Mouse (Mus musculus): ENCODE results near the gene Mcu. TPM values are rescaled to one million over a fixed set of nuclear protein-coding genes. Genes with fewer than 3 reads are reported as not detected.
A peak's percentile ranks its signal among the peaks of the same experiment; 100 is the strongest.

Mcu gene
- polyA plus RNA-seq, 1 experiment from 2014 or later, result 14.6 TPM

GRCm38 (mm10) chr10:59581826-59582543 is 34.5 kb downstream of the Mcu start:
- Histone ChIP-seq H3K9ac (no peak overlapping the region), H3K4me2 (no peak overlapping the region), H3K27ac (peak overlapping the region; percentile 58; the same call in 1 of the 2 replicates), H3K4me1 (peaks cover 47% of the 10 kb centered on the region), H3K36me3 (peaks cover 12% of the 10 kb centered on the region), H3K4me3 (no peak overlapping the region), H3K27me3 (replicated peaks) (no peaks in the 10 kb centered on the region), H3K9me3 (replicated peaks) (no peaks in the 10 kb centered on the region)
- 66% methylated on average over 1 of the region's 1 CpGs for WGBS (ENCODE audit: insufficient replicate concordance)
- peak; percentile 82 for ATAC-seq

- 86% methylated on average over 3 of the region's 3 CpGs for WGBS (ENCODE audit: insufficient replicate concordance)
- no peaks in the 10 kb centered on the region for H3K27me3 ChIP-seq (replicated peaks)
- H3K4me2 ChIP-seq, result no peak overlapping the region
- peaks cover 12% of the 10 kb centered on the region for H3K36me3 ChIP-seq
- ATAC-seq, result no peak
- H3K4me1 ChIP-seq, result peaks cover 60% of the 10 kb centered on the region
- H3K27ac ChIP-seq, result no peak overlapping the region
- H3K9me3 ChIP-seq (replicated peaks), result no peaks in the 10 kb centered on the region
- no peak overlapping the region for H3K9ac ChIP-seq
- H3K4me3 ChIP-seq, result no peak overlapping the region
Measured at GRCm38 (mm10) chr10:59580593-59581149, 35.8 kb downstream of the Mcu start.

GRCm38 (mm10) chr10:59579645-59580044 is 36.8 kb downstream of the Mcu start:
- Histone ChIP-seq H3K4me1 (peaks cover 59% of the 10 kb centered on the region), H3K36me3 (peaks cover 12% of the 10 kb centered on the region), H3K9me3 (replicated peaks) (no peaks in the 10 kb centered on the region), H3K27ac (no peak overlapping the region), H3K4me3 (no peak overlapping the region), H3K9ac (no peak overlapping the region), H3K4me2 (no peak overlapping the region), H3K27me3 (replicated peaks) (no peaks in the 10 kb centered on the region)
- no peak for ATAC-seq
- 86% methylated on average over 3 of the region's 3 CpGs for WGBS (ENCODE audit: insufficient replicate concordance)

- peak overlapping the region; percentile 26 for H3K4me3 ChIP-seq
- H3K9me3 ChIP-seq (replicated peaks), result 0 out of 2 replicates have a peak, but pooled peaks cover 3% of the 10 kb centered on the region
- peaks cover 10% of the 10 kb centered on the region for H3K36me3 ChIP-seq
- WGBS (ENCODE audit: insufficient replicate concordance), result 13% methylated on average over 12 of the region's 12 CpGs
- peak overlapping the region; percentile 60 for H3K4me2 ChIP-seq
- H3K9ac ChIP-seq, result peak overlapping the region; percentile 46; the same call in 1 of the 2 replicates
- H3K4me1 ChIP-seq, result peaks cover 56% of the 10 kb centered on the region
- H3K27me3 ChIP-seq (replicated peaks), result no peaks in the 10 kb centered on the region
- peak overlapping the region; percentile 75 for H3K27ac ChIP-seq
- peak; percentile 71 for ATAC-seq
Measured at GRCm38 (mm10) chr10:59577871-59578801, 38.4 kb downstream of the Mcu start.

- no peak for ATAC-seq
Measured at GRCm38 (mm10) chr10:59576305-59576704, 40.2 kb downstream of the Mcu start.

GRCm38 (mm10) chr10:59571964-59572363 is 44.5 kb downstream of the Mcu start:
- H3K9ac ChIP-seq, result 0 out of 2 replicates have a peak overlapping the region, but pooled peaks have one; percentile 28
- H3K9me3 ChIP-seq (replicated peaks), result 0 out of 2 replicates have a peak, but pooled peaks cover 3% of the 10 kb centered on the region
- H3K4me2 ChIP-seq, result no peak overlapping the region
- peak overlapping the region; percentile 74 for H3K27ac ChIP-seq
- 0 out of 2 replicates have a peak, but pooled peaks cover 2% of the 10 kb centered on the region for H3K36me3 ChIP-seq
- ATAC-seq, result no peak
- WGBS (ENCODE audit: insufficient replicate concordance), result 69% methylated on average over 5 of the region's 5 CpGs
- H3K27me3 ChIP-seq (replicated peaks), result no peaks in the 10 kb centered on the region
- no peak overlapping the region for H3K4me3 ChIP-seq
- H3K4me1 ChIP-seq, result peaks cover 52% of the 10 kb centered on the region

More at GRCm38 (mm10) chr10:59576305-59576704, 40.2 kb downstream of the Mcu start:
- Histone ChIP-seq H3K4me2 (no peak overlapping the region), H3K4me1 (peaks cover 51% of the 10 kb centered on the region), H3K9me3 (replicated peaks) (0 out of 2 replicates have a peak, but pooled peaks cover 3% of the 10 kb centered on the region), H3K4me3 (no peak overlapping the region), H3K27me3 (replicated peaks) (no peaks in the 10 kb centered on the region), H3K27ac (no peak overlapping the region), H3K36me3 (0 out of 2 replicates have a peak, but pooled peaks cover 2% of the 10 kb centered on the region), H3K9ac (no peak overlapping the region)
- 53% methylated on average over 5 of the region's 5 CpGs for WGBS (ENCODE audit: insufficient replicate concordance)

GRCm38 (mm10) chr10:59571273-59571672 is 45.2 kb downstream of the Mcu start:
- Histone ChIP-seq H3K27ac (peak overlapping the region; percentile 74), H3K27me3 (replicated peaks) (no peaks in the 10 kb centered on the region), H3K9me3 (replicated peaks) (0 out of 2 replicates have a peak, but pooled peaks cover 3% of the 10 kb centered on the region), H3K9ac (no peak overlapping the region), H3K36me3 (0 out of 2 replicates have a peak, but pooled peaks cover 2% of the 10 kb centered on the region), H3K4me1 (peaks cover 46% of the 10 kb centered on the region), H3K4me2 (peak overlapping the region; percentile 42), H3K4me3 (no peak overlapping the region)
- peak; percentile 80; the same call in 1 of the 2 replicates for ATAC-seq
- WGBS (ENCODE audit: insufficient replicate concordance), result 22% methylated on average over 4 of the region's 4 CpGs

- Histone ChIP-seq H3K4me3 (no peak overlapping the region), H3K9ac (no peak overlapping the region), H3K4me2 (peak overlapping the region; percentile 42), H3K36me3 (0 out of 2 replicates have a peak, but pooled peaks cover 2% of the 10 kb centered on the region), H3K27ac (peak overlapping the region; percentile 74), H3K4me1 (peaks cover 41% of the 10 kb centered on the region), H3K27me3 (replicated peaks) (no peaks in the 10 kb centered on the region), H3K9me3 (replicated peaks) (0 out of 2 replicates have a peak, but pooled peaks cover 3% of the 10 kb centered on the region)
- WGBS (ENCODE audit: insufficient replicate concordance), result 13% methylated on average over 2 of the region's 2 CpGs
- peak; percentile 62 for ATAC-seq
Measured at GRCm38 (mm10) chr10:59570780-59571179, 45.7 kb downstream of the Mcu start.

GRCm38 (mm10) chr10:59570360-59570759 is 46.1 kb downstream of the Mcu start:
- 48% methylated on average over 6 of the region's 6 CpGs for WGBS (ENCODE audit: insufficient replicate concordance)

GRCm38 (mm10) chr10:59569481-59569869 is 47.0 kb downstream of the Mcu start:
- 0 out of 2 replicates have a peak, but pooled peaks cover 3% of the 10 kb centered on the region for H3K9me3 ChIP-seq (replicated peaks)
- no peak overlapping the region for H3K4me2 ChIP-seq
- WGBS (ENCODE audit: insufficient replicate concordance), result 63% methylated on average over 1 of the region's 1 CpGs
- H3K9ac ChIP-seq, result no peak overlapping the region
- H3K36me3 ChIP-seq, result 0 out of 2 replicates have a peak, but pooled peaks cover 2% of the 10 kb centered on the region
- H3K27ac ChIP-seq, result no peak overlapping the region
- no peaks in the 10 kb centered on the region for H3K27me3 ChIP-seq (replicated peaks)
- no peak overlapping the region for H3K4me3 ChIP-seq
- ATAC-seq, result no peak
- peaks cover 40% of the 10 kb centered on the region for H3K4me1 ChIP-seq

More at GRCm38 (mm10) chr10:59570360-59570759, 46.1 kb downstream of the Mcu start:
- ATAC-seq, result no peak
- no peak overlapping the region for H3K9ac ChIP-seq
- H3K4me1 ChIP-seq, result peaks cover 40% of the 10 kb centered on the region
- H3K27ac ChIP-seq, result 0 out of 2 replicates have a peak overlapping the region, but pooled peaks have one; percentile 74
- no peak overlapping the region for H3K4me3 ChIP-seq
- 0 out of 2 replicates have a peak, but pooled peaks cover 2% of the 10 kb centered on the region for H3K36me3 ChIP-seq
- H3K4me2 ChIP-seq, result peak overlapping the region; percentile 42; the same call in 1 of the 2 replicates
- H3K27me3 ChIP-seq (replicated peaks), result no peaks in the 10 kb centered on the region
- H3K9me3 ChIP-seq (replicated peaks), result 0 out of 2 replicates have a peak, but pooled peaks cover 3% of the 10 kb centered on the region

All from liver, embryonic 12.5 days (tissue).